Mouse (Mus musculus) C2C12 (cell line): ENCODE data around the gene Fdxr.

Experiments
- CEBPB ChIP-seq: IDR thresholded peaks from one replicate; pipeline ENCODE4 v1.6.1; 2011; ENCODE audit warnings: low read depth, mild to moderate bottlenecking, control low read depth, moderate library complexity
- CTCF ChIP-seq: IDR thresholded peaks from one replicate; pipeline ENCODE4 v1.5.1; 2011; ENCODE audit not compliant: control insufficient read depth, insufficient read depth, insufficient read length
- FOSL1 ChIP-seq: IDR thresholded peaks from one replicate; pipeline ENCODE4 v1.8.0; 2011; ENCODE audit warnings: mild to moderate bottlenecking, low read length; ENCODE audit not compliant: poor library complexity, insufficient read depth, severe bottlenecking
- MAX ChIP-seq: IDR thresholded peaks from one replicate; pipeline ENCODE4 v1.6.1; 2011; ENCODE audit warnings: mild to moderate bottlenecking, control low read depth
- MYOD1 ChIP-seq: IDR thresholded peaks from one replicate; pipeline ENCODE4 v1.6.1; 2011; ENCODE audit warnings: low read depth; ENCODE audit not compliant: control insufficient read depth, insufficient read length
- USF1 ChIP-seq: IDR thresholded peaks from one replicate; pipeline ENCODE4 v1.6.1; 2011; ENCODE audit warnings: low read depth, mild to moderate bottlenecking, control low read depth, moderate library complexity

DNA sequence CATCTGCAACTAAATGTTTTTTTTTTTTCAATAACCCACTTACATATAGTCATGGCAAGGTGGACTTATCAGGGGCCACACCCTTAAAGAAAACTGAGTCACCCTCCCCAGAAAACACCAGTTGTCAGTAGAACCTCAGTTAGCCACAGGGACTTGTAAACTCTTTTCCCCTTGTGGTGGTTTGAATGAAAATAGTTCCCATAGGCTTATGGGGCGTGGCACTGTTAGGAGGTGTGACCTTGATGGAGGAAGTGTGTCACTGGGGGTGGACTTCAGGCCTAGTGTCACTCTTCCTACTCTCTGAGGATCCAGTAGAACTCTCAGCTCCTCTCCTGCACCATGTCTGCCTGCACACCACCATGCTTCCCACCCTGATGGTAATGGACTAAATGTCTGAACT is 2.9 kb upstream of the Fdxr start:
- TF ChIP-seq CTCF: no peak
- no peak for TF ChIP-seq USF1
- no peak for TF ChIP-seq FOSL1
- TF ChIP-seq MAX: no peak
- no peak for TF ChIP-seq CEBPB
- no peak for TF ChIP-seq MYOD1
